ENCODE assay signal across 7 mouse cellular contexts in the genomic region with DNA sequence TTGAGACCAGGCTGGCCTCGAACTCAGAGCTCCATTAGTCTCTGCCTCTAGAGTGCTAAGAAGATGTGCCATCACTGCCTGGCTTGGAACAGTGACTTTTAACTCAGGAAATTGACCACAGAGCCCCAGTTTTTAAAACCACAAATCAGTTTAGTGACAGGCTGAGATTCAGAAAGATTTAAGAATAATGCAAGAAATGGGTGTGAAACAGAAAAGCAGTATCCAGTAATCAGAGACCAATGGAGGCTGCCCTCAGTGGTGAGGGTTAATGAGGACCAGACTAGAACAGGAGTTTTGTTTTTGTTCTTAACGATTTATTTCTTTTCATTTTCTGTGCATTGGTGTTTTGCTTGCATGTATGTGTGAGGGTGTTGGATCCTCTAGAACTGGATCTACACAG. TPM values are rescaled to one million over a fixed set of nuclear protein-coding genes. Genes with fewer than 3 reads are reported as not detected.
DNase-seq lines count a peak whose midpoint lies in the region; ATAC-seq and TF ChIP-seq lines count a peak whose summit lies in the region.

No protein-coding gene starts in this region.

- no peaks in the 10 kb centered on the region for H3K9me3 ChIP-seq in lung, embryonic 15.5 days
- H3K9me3 ChIP-seq in intestine, postnatal 0 days (ENCODE audit: control insufficient read depth): no peaks in the 10 kb centered on the region

- TF ChIP-seq POLR2A in embryonic fibroblast, embryonic 13.5 days (IDR thresholded peaks at IDR 0.05; ENCODE audit: low read depth, low read length): 0 out of 2 replicates have a peak, but pooled peaks have one; percentile 31
- no peak for TF ChIP-seq POLR2A in olfactory bulb, adult 2 months (IDR thresholded peaks at IDR 0.05; ENCODE audit: insufficient read depth, low read depth, low read length)

- no peak for DNase-seq in lung, adult 18-20 months
- no peak for DNase-seq in c-Kit-positive CD71-positive TER-119-positive erythroid progenitor cells, embryonic 14.5 days (ENCODE audit: low spot score)
- no peak for DNase-seq in kidney, postnatal 10 days

- TF ChIP-seq CTCF in embryonic fibroblast, embryonic 13.5 days (IDR thresholded peaks at IDR 0.05; ENCODE audit: borderline replicate concordance, insufficient read depth, low read length): no peak
- no peak for TF ChIP-seq CTCF in intestine, postnatal 0 days (IDR thresholded peaks at IDR 0.05; ENCODE audit: low read depth)
- TF ChIP-seq CTCF in olfactory bulb, adult 2 months (IDR thresholded peaks at IDR 0.05; ENCODE audit: insufficient read depth, low read depth, low read length): no peak

- no peaks in the 10 kb centered on the region for H3K27me3 ChIP-seq in lung, embryonic 15.5 days
- no peaks in the 10 kb centered on the region for H3K27me3 ChIP-seq in intestine, postnatal 0 days (replicated peaks; ENCODE audit: control insufficient read depth, insufficient read depth, low read length)

- ATAC-seq in lung, embryonic 15.5 days (ENCODE audit: borderline replicate concordance, extremely low read depth, low FRiP score, low TSS enrichment): no peak
- no peak for ATAC-seq in intestine, postnatal 0 days

- H3K4me1 ChIP-seq in lung, embryonic 15.5 days: peaks cover 12% of the 10 kb centered on the region
- 0 out of 2 replicates have a peak, but pooled peaks cover 3% of the 10 kb centered on the region for H3K4me1 ChIP-seq in embryonic fibroblast, embryonic 13.5 days (ENCODE audit: control insufficient read depth, insufficient read depth, low read length)
- H3K4me1 ChIP-seq in intestine, postnatal 0 days (replicated peaks; ENCODE audit: control insufficient read depth, insufficient read depth, low read length): peaks cover 3% of the 10 kb centered on the region; the same call in 1 of the 2 replicates
- H3K4me1 ChIP-seq in olfactory bulb, adult 2 months (ENCODE audit: control insufficient read depth, insufficient read depth, low read length): no peaks in the 10 kb centered on the region

- peak overlapping the region; percentile 78; the same call in 1 of the 2 replicates for H3K9ac ChIP-seq in lung, embryonic 15.5 days
- no peak overlapping the region; the same call in 1 of the 2 replicates for H3K9ac ChIP-seq in intestine, postnatal 0 days (ENCODE audit: low read depth, low read length)

- H3K4me3 ChIP-seq in lung, embryonic 15.5 days: peak overlapping the region; percentile 82; the same call in 1 of the 2 replicates
- H3K4me3 ChIP-seq in embryonic fibroblast, embryonic 13.5 days (ENCODE audit: insufficient read depth, low read length): no peak overlapping the region
- peak overlapping the region; percentile 77 for H3K4me3 ChIP-seq in intestine, postnatal 0 days (ENCODE audit: low read depth, low read length)
- no peak overlapping the region for H3K4me3 ChIP-seq in olfactory bulb, adult 2 months (ENCODE audit: insufficient read depth, low read depth, low read length)

- H3K27ac ChIP-seq in lung, embryonic 15.5 days: peak overlapping the region; percentile 98
- peak overlapping the region; percentile 89 for H3K27ac ChIP-seq in embryonic fibroblast, embryonic 13.5 days (ENCODE audit: insufficient read depth, low read length)
- peak overlapping the region; percentile 97 for H3K27ac ChIP-seq in intestine, postnatal 0 days (ENCODE audit: low read depth, low read length)
- peak overlapping the region; percentile 83 for H3K27ac ChIP-seq in olfactory bulb, adult 2 months (ENCODE audit: insufficient read depth, low read depth, low read length)

- 76% methylated on average over 2 of the region's 2 CpGs for WGBS in lung, embryonic 15.5 days
- 65% methylated on average over 2 of the region's 2 CpGs for WGBS in intestine, postnatal 0 days
- 71% methylated on average over 2 of the region's 2 CpGs for WGBS in olfactory bulb, adult 2 months

- peak overlapping the region; percentile 65 for H3K4me2 ChIP-seq in lung, embryonic 15.5 days
- H3K4me2 ChIP-seq in intestine, postnatal 0 days (replicated peaks; ENCODE audit: low read depth): peak overlapping the region; percentile 68; the same call in 1 of the 2 replicates

- peaks cover 21% of the 10 kb centered on the region for H3K36me3 ChIP-seq in lung, embryonic 15.5 days
- peaks cover 5% of the 10 kb centered on the region; the same call in 1 of the 2 replicates for H3K36me3 ChIP-seq in intestine, postnatal 0 days (ENCODE audit: control insufficient read depth, insufficient read depth)

RNA-seq across cellular contexts. Expression of a gene that starts 0.7 kb away (rescaled TPM):
- 1,493 and 1,538 TPM in 2 replicates for polyA plus RNA-seq in lung, embryonic 15.5 days (2015; fragmentation: Nextera tagmentation; extraction: Ambion mirVana)
- 887 and 980 TPM in 2 replicates for polyA plus RNA-seq in embryonic fibroblast, embryonic 13.5 days (2011; ENCODE audit: insufficient read length, low read depth, missing spikeins)
- polyA plus RNA-seq in intestine, postnatal 0 days (2015; fragmentation: Nextera tagmentation; extraction: Ambion mirVana): 1,180 and 1,265 TPM in 2 replicates
- 633 TPM in 1 of 2 replicates, not detected in the other for polyA plus RNA-seq in olfactory bulb, adult 2 months (2012; ENCODE audit: insufficient read depth, insufficient read length, low replicate concordance, missing spikeins)

RNA-seq across cellular contexts. Expression of a gene that starts 23.5 kb away (rescaled TPM):
- polyA plus RNA-seq in lung, embryonic 15.5 days (2015; fragmentation: Nextera tagmentation; extraction: Ambion mirVana): 24.7 and 24.9 TPM in 2 replicates
- polyA plus RNA-seq in embryonic fibroblast, embryonic 13.5 days (2011; ENCODE audit: insufficient read length, low read depth, missing spikeins): 18.6 and 22.6 TPM in 2 replicates
- 5.9 and 6.3 TPM in 2 replicates for polyA plus RNA-seq in intestine, postnatal 0 days (2015; fragmentation: Nextera tagmentation; extraction: Ambion mirVana)
- not detected in 2 replicates for polyA plus RNA-seq in olfactory bulb, adult 2 months (2012; ENCODE audit: insufficient read depth, insufficient read length, low replicate concordance, missing spikeins)

RNA-seq across cellular contexts. Expression of a gene that starts 23.6 kb away (rescaled TPM):
- 31.7 and 33.8 TPM in 2 replicates for polyA plus RNA-seq in lung, embryonic 15.5 days (2015; fragmentation: Nextera tagmentation; extraction: Ambion mirVana)
- polyA plus RNA-seq in embryonic fibroblast, embryonic 13.5 days (2011; ENCODE audit: insufficient read length, low read depth, missing spikeins): 21.8 and 33.8 TPM in 2 replicates
- polyA plus RNA-seq in intestine, postnatal 0 days (2015; fragmentation: Nextera tagmentation; extraction: Ambion mirVana): 9.1 and 11.3 TPM in 2 replicates
- polyA plus RNA-seq in olfactory bulb, adult 2 months (2012; ENCODE audit: insufficient read depth, insufficient read length, low replicate concordance, missing spikeins): not detected in 2 replicates

RNA-seq across cellular contexts. Expression of a gene that starts 33.2 kb away (rescaled TPM):
- polyA plus RNA-seq in lung, embryonic 15.5 days (2015; fragmentation: Nextera tagmentation; extraction: Ambion mirVana): 820 and 831 TPM in 2 replicates
- polyA plus RNA-seq in embryonic fibroblast, embryonic 13.5 days (2011; ENCODE audit: insufficient read length, low read depth, missing spikeins): 575 and 597 TPM in 2 replicates
- polyA plus RNA-seq in intestine, postnatal 0 days (2015; fragmentation: Nextera tagmentation; extraction: Ambion mirVana): 860 and 870 TPM in 2 replicates
- 1,277 TPM in 1 of 2 replicates, not detected in the other for polyA plus RNA-seq in olfactory bulb, adult 2 months (2012; ENCODE audit: insufficient read depth, insufficient read length, low replicate concordance, missing spikeins)

RNA-seq across cellular contexts. Expression of a gene that starts 36.1 kb away (rescaled TPM):
- polyA plus RNA-seq in lung, embryonic 15.5 days (2015; fragmentation: Nextera tagmentation; extraction: Ambion mirVana): 6.7 and 7.6 TPM in 2 replicates
- 6.3 and 7.8 TPM in 2 replicates for polyA plus RNA-seq in embryonic fibroblast, embryonic 13.5 days (2011; ENCODE audit: insufficient read length, low read depth, missing spikeins)
- polyA plus RNA-seq in intestine, postnatal 0 days (2015; fragmentation: Nextera tagmentation; extraction: Ambion mirVana): 6.6 and 6.9 TPM in 2 replicates
- polyA plus RNA-seq in olfactory bulb, adult 2 months (2012; ENCODE audit: insufficient read depth, insufficient read length, low replicate concordance, missing spikeins): not detected in 2 replicates

Comparison
In these comparisons a context has a peak if more than half of its experiments do, and no peak if none do; other contexts are left out.
1. H3K4me3 ChIP-seq: peak in lung, embryonic 15.5 days (single experiment) and intestine, postnatal 0 days (single experiment); none in embryonic fibroblast, embryonic 13.5 days (single experiment) and olfactory bulb, adult 2 months (single experiment).
2. RNA of a gene that starts 23.6 kb away (polyA plus RNA-seq): 21.8 to 33.8 TPM in embryonic fibroblast, embryonic 13.5 days, 31.7 to 33.8 TPM in lung, embryonic 15.5 days and 9.1 to 11.3 TPM in intestine, postnatal 0 days; not detected in olfactory bulb, adult 2 months; every median in the first group is over 10 times any median in the second.
3. Peak in every context shown above with its lines, with median percentiles within 50 percentile points of each other: H3K27ac ChIP-seq.